Mouse (Mus musculus): ENCODE results near the gene Sdhc.

GRCm38 (mm10) chr1:171189046-171189445 is 38.6 kb upstream of the Sdhc start:
- TF ChIP-seq CTCF (IDR thresholded peaks at IDR 0.05; ENCODE audit: low read depth) (no peak), EP300 (optimal IDR thresholded peaks at IDR 0.05) (no peak)
